Mouse (Mus musculus) hindbrain, embryonic 10.5 days (tissue): ENCODE results near the gene Zfp180. TPM values are rescaled to one million over a fixed set of nuclear protein-coding genes. Genes with fewer than 3 reads are reported as not detected.
A peak's percentile ranks its signal among the peaks of the same experiment; 100 is the strongest.
"Not testable (repeated sequence)": the region's sequence is repeated elsewhere in the genome, so short reads cannot be mapped to it uniquely, and the experiment has no call there.

Experiments
- DNase-seq: peaks from one replicate; pipeline ENCODE4 v3.0.0-alpha.2; 2017; ENCODE audit warnings: low spot score
- H3K27ac ChIP-seq: fragments of 300-500 bp; sonication (generic); 2 replicates; pipeline ENCODE4 v1.5.1; 2016; ENCODE audit warnings: mild to moderate bottlenecking, moderate library complexity
- H3K27me3 ChIP-seq: fragments of 300-500 bp; sonication (generic); 2 replicates; pipeline ENCODE4 v1.6.1; 2016; ENCODE audit warnings: mild to moderate bottlenecking; ENCODE audit not compliant: poor library complexity, insufficient read depth, severe bottlenecking
- H3K36me3 ChIP-seq: fragments of 300-500 bp; sonication (generic); 2 replicates; pipeline ENCODE4 v1.6.1; 2016; ENCODE audit warnings: mild to moderate bottlenecking, moderate library complexity
- H3K4me1 ChIP-seq: fragments of 300-500 bp; sonication (generic); replicated peaks from 2 replicates; pipeline ENCODE4 v1.6.1; 2016; ENCODE audit warnings: mild to moderate bottlenecking
- H3K4me3 ChIP-seq: fragments of 300-500 bp; sonication (generic); 2 replicates; pipeline ENCODE4 v1.5.1; 2016; ENCODE audit warnings: mild to moderate bottlenecking, moderate library complexity
- H3K9me3 ChIP-seq: fragments of 300-500 bp; sonication (generic); 2 replicates; pipeline ENCODE4 v1.6.1; 2016; ENCODE audit warnings: mild to moderate bottlenecking, moderate library complexity
- WGBS: fragments of 180-500 bp; shearing (Covaris S2); methylation state at CpG from one replicate; pipeline ENCODE4 v1.1.7; 2016; 5-methylcytosine and 5-hydroxymethylcytosine counted together
- polyA plus RNA-seq: library from polyadenylated mRNA; unstranded; fragments of >200 nt; fragmentation: Nextera tagmentation; extraction: Ambion mirVana; gene quantifications from 2 replicates; pipeline ENCODE4 v1.2.1, GENCODE M21; 2016

The Zfp180 gene
- 25.9 and 29.4 TPM in 2 replicates for polyA plus RNA-seq

DNA sequence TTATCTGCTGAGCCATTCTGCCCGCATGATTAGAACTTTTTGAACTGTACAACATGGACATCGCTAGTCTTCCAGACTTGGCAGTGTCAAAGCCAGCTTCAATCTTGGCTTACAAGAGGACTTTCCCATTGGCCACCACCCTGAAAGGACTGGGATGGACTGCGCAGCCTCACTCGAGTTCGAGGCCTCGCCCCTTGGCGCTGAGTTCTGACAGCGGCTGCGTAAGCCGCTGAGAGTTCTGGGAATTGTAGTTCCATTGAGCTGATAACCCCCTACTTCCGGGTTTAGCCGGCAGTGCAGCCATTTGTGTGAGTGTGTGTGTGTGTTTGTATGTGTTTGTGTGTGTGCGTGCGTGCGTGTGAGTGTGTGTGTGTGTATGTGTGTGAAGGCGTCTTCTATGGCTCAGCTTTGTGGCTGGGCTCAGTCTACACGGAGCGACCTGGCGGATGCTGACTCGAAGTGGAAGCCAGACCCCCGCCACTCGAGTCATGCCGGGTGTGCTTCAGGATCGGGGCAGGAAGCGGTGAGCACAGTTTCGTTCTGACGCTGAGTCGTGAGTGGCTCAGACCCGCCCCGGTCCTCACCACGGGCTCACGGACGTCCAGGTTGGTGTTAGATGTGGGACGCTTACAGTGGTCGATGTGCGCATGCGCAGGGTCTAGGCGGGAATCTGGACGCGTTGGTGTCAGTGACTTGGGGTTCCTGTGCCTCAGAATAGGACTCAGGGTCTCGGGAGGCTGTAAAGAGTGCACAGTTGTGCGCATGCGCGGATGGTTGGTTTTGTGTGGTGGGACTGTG lies at the start of gene Zfp180:
Zfp180 (plus strand) TSS at position 291 of the 798 bp plus-strand sequence.
- Histone ChIP-seq H3K27me3 (no peaks in the 10 kb centered on the region), H3K4me1 (peaks cover 17% of the 10 kb centered on the region), H3K9me3 (peaks cover 38% of the 10 kb centered on the region), H3K4me3 (peak within 1 kb of the TSS; percentile 60), H3K27ac (peak within 1 kb of the TSS; percentile 85), H3K36me3 (peaks cover 38% of the 10 kb centered on the region)
- DNase-seq = peak; percentile 92
- 16% methylated on average over 44 of the region's 44 CpGs for WGBS

- Histone ChIP-seq H3K4me1 (no peaks in the 10 kb centered on the region), H3K9me3 (no peaks in the 10 kb centered on the region), H3K4me3 (no peak within 1 kb of the TSS), H3K27ac (no peak within 1 kb of the TSS), H3K36me3 (no peaks in the 10 kb centered on the region), H3K27me3 (no peaks in the 10 kb centered on the region)
- 82% methylated on average over 4 of the region's 4 CpGs for WGBS
- DNase-seq = no peak
These were observed 28.9 kb upstream of the Zfp180 start, which contains the start of gene Vmn1r183 for GRCm38 (mm10) chr7:24052660-24053304. Gene Vmn1r183 (plus strand): TSS chr7:24053254.

DNA sequence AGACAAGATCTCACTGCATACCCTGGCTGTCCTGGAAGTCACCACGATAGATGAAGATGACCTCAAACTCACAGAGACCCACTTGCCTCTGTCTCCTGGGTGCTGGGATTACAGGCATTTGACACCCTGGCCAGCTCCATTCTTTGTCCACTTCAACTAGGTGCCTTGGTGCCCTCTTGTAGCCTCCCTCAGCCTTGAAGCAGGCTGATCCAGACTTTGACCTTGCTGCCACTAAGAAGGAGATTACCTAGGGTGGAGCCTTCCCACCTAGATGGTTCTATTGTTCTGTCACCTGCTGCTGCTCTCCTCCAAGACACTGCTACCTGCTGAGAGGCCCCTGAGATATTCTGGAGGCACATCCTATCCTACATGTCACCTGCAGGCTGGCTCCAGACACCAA lies 7.3 kb upstream of the Zfp180 start:
- not testable (repeated sequence) for H3K27ac ChIP-seq, H3K27me3 ChIP-seq, H3K36me3 ChIP-seq, H3K4me1 ChIP-seq, H3K4me3 ChIP-seq, DNase-seq
- WGBS = 22% methylated on average over 1 of the region's 1 CpGs
- peaks cover 26% of the 10 kb centered on the region for H3K9me3 ChIP-seq

- Histone ChIP-seq H3K4me3 (peak overlapping the region; percentile 60), H3K4me1 (peaks cover 17% of the 10 kb centered on the region), H3K27me3 (no peaks in the 10 kb centered on the region), H3K9me3 (peaks cover 41% of the 10 kb centered on the region), H3K36me3 (peaks cover 47% of the 10 kb centered on the region), H3K27ac (peak overlapping the region; percentile 85)
- no peak for DNase-seq
- WGBS = 61% methylated on average over 15 of the region's 15 CpGs
These were observed 922 bp downstream of the Zfp180 start for GRCm38 (mm10) chr7:24082457-24083235.

DNA sequence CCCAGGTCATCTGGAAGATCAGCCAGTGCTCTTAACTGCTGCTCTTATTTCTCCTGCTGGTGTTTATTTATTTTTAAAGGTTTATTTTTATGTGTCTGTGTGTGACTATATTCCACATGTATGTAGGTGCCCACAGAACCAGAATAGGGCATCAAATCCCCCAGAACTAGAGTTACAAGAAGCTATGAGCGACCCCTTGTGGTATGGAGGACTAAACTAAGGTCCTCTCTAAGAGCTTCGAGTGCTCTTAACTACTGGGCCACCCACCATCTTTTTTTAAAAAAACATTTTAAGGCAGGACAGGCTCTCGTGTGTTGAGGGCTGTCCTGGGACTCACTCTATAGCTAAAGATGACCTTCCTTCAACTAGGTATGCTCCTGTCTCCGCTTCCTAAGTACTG lies 5.1 kb downstream of the Zfp180 start:
- peaks cover 14% of the 10 kb centered on the region for H3K4me1 ChIP-seq
- no peak overlapping the region for H3K4me3 ChIP-seq
- no peak for DNase-seq
- H3K27ac ChIP-seq = no peak overlapping the region
- no peaks in the 10 kb centered on the region for H3K27me3 ChIP-seq
- peaks cover 72% of the 10 kb centered on the region for H3K9me3 ChIP-seq
- peaks cover 79% of the 10 kb centered on the region for H3K36me3 ChIP-seq
- 92% methylated on average over 4 of the region's 4 CpGs for WGBS

DNA sequence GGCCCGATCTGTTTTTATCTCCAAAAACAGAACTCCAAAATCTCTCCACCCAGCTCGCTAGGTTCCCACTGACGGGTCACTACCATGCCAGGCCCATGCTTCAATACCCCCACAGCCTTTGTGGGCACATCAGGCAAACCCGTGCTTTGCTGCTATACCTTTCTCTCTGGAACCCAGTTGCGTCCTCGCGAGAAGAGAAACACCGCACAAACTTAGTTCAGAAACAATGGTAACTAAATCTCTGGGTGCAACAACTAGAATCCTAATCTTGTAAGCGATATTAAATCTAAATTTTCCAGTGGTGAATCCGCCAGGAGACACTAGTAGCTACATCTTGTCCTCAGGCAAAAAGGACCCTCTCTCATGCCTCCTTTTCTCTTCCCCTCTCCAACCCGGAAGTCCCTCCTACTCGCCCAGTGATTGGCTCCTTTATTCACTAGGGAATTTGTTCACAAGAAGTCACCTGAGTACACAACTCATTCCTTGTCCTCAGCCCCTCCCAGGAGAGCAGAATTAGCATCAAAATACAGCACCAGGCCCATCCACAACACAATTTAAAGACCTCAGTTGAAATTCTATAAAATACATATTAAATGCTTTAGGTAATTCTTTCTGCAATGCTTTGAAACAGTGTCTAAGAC lies 5.9 kb downstream of the Zfp180 start:
- DNase-seq = no peak
- peaks cover 11% of the 10 kb centered on the region for H3K4me1 ChIP-seq
- H3K27me3 ChIP-seq = no peaks in the 10 kb centered on the region
- WGBS = 96% methylated on average over 12 of the region's 12 CpGs
- no peak overlapping the region for H3K4me3 ChIP-seq
- peaks cover 84% of the 10 kb centered on the region for H3K36me3 ChIP-seq
- no peak overlapping the region for H3K27ac ChIP-seq
- H3K9me3 ChIP-seq = peaks cover 72% of the 10 kb centered on the region

DNA sequence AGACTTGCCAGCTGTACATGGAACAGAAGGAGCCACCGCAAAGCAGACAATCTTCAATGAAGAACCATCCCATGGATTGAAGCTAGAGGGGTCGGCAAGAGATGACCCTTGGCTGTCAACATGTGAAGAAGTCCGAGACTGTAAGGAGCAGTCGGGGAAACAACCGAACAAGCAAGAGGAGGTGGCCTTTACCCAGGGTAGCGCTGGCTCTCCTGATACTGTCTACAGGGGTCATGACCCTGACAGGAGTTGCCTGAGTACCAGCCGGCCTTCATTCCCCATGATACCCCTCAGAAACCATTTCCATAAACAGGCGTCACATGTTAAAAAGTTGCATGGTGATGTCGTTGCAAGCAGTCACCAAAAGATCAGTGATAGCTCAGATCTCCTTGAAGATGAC lies 22.7 kb downstream of the Zfp180 start:
- DNase-seq = no peak
- H3K27me3 ChIP-seq = no peaks in the 10 kb centered on the region
- no peaks in the 10 kb centered on the region for H3K4me1 ChIP-seq
- H3K9me3 ChIP-seq = peaks cover 100% of the 10 kb centered on the region
- WGBS = 94% methylated on average over 9 of the region's 9 CpGs
- no peak overlapping the region for H3K27ac ChIP-seq
- H3K36me3 ChIP-seq = peaks cover 100% of the 10 kb centered on the region
- H3K4me3 ChIP-seq = no peak overlapping the region

- H3K9me3 ChIP-seq = peaks cover 98% of the 10 kb centered on the region
- no peak overlapping the region for H3K4me3 ChIP-seq
- peak; percentile 23 for DNase-seq
- no peaks in the 10 kb centered on the region for H3K4me1 ChIP-seq
- H3K36me3 ChIP-seq = peaks cover 97% of the 10 kb centered on the region
- H3K27ac ChIP-seq = no peak overlapping the region
- H3K27me3 ChIP-seq = no peaks in the 10 kb centered on the region
- WGBS = 96% methylated on average over 18 of the region's 18 CpGs
These were observed 23.5 kb downstream of the Zfp180 start for GRCm38 (mm10) chr7:24105144-24105703.

DNA sequence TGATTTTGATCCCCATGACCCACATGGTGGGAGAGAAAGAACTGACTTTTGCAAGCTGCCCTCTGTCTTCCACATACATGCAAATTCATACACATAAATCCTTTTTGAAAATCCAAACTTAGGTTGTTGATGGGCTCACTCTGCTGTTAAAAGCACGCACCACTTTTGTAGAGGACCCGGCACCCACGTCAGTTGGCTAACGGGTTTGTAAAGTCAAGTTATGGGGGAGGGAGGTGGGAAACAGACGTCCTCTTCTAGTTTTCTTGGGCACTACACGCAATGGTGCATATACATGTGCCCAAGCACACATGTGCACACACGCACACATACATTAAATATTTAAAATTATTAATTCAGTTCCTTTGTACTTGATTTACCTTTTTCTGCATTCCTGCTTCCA lies 29.1 kb downstream of the Zfp180 start:
- Histone ChIP-seq H3K4me1 (peaks cover 9% of the 10 kb centered on the region), H3K27ac (no peak overlapping the region), H3K9me3 (peaks cover 47% of the 10 kb centered on the region), H3K4me3 (no peak overlapping the region), H3K27me3 (no peaks in the 10 kb centered on the region), H3K36me3 (peaks cover 41% of the 10 kb centered on the region)
- DNase-seq = no peak
- 97% methylated on average over 7 of the region's 7 CpGs for WGBS

GRCm38 (mm10) chr7:24111772-24112155 lies 30.0 kb downstream of the Zfp180 start:
- Histone ChIP-seq H3K4me1 (peaks cover 9% of the 10 kb centered on the region), H3K4me3 (peak overlapping the region; percentile 72), H3K27me3 (no peaks in the 10 kb centered on the region), H3K36me3 (peaks cover 31% of the 10 kb centered on the region), H3K27ac (peak overlapping the region; percentile 84), H3K9me3 (peaks cover 38% of the 10 kb centered on the region)
- no peak for DNase-seq
- WGBS = 5% methylated on average over 9 of the region's 9 CpGs

DNA sequence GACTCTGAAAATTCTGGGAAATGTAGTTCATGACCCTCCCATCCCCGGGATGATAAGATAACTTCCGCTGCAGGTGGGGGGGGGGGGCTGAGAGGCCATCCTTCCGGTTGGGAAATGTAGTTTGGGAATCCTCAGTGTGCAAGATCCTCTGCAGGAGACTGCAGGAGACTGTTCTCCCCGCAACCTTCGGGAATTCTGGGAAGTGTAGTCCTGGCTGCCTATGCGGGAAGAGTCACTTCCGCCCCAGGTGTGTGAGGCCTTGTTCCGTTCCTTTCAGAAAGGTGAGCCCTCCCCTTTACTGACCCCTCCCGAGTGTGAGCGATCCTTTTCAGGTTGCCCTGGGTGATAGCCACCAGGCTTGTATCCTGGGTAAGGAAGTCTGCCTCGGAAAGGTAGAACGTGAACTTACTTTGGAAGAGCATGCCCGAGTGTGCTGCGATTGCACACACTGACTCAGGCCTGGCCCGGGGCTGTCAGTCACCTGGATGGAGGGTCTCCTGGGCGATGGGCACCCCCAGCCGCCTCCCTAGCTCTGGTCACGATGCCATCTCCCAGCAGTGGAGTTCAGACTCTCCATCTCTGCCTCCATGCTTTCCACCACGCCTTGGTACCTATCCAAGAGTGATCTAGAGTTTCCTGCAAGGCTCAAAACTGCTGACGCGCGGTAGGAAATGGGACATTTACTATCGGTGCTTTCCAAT lies 30.6 kb downstream of the Zfp180 start, which contains the start of gene Zfp112:
Zfp112 (plus strand) TSS at position 159 of the 701 bp plus-strand sequence.
- peak; percentile 93 for DNase-seq
- 3% methylated on average over 23 of the region's 23 CpGs for WGBS
- Histone ChIP-seq H3K9me3 (peaks cover 33% of the 10 kb centered on the region), H3K27me3 (no peaks in the 10 kb centered on the region), H3K27ac (peak within 1 kb of the TSS; percentile 84), H3K36me3 (peaks cover 26% of the 10 kb centered on the region), H3K4me3 (peak within 1 kb of the TSS; percentile 72), H3K4me1 (peaks cover 9% of the 10 kb centered on the region)
